Mouse (Mus musculus) neural tube, embryonic 15.5 days (tissue): ENCODE data around the gene Lrrc8b. TPM values are rescaled to one million over a fixed set of nuclear protein-coding genes. Genes with fewer than 3 reads are reported as not detected.

Source experiments
- ATAC-seq: fragments of 200-750 bp; cut with Nextera tagmentation; 2 replicates; pipeline ENCODE4 v1.8.0; 2017; ENCODE audit warnings: mild to moderate bottlenecking, moderate TSS enrichment, moderate library complexity; ENCODE audit not compliant: low FRiP score
- H3K27ac ChIP-seq: fragments of 300-500 bp; sonication (generic); replicated peaks from 2 replicates; pipeline ENCODE4 v1.5.1; 2015; ENCODE audit warnings: mild to moderate bottlenecking, inconsistent platforms
- H3K27me3 ChIP-seq: fragments of 300-500 bp; sonication (generic); replicated peaks from 2 replicates; pipeline ENCODE4 v1.6.1; 2015; ENCODE audit warnings: inconsistent platforms
- H3K36me3 ChIP-seq: fragments of 300-500 bp; sonication (generic); 2 replicates; pipeline ENCODE4 v1.6.1; 2015; ENCODE audit warnings: inconsistent platforms
- H3K4me1 ChIP-seq: fragments of 300-500 bp; sonication (generic); 2 replicates; pipeline ENCODE4 v1.6.1; 2015; ENCODE audit warnings: inconsistent platforms
- H3K4me2 ChIP-seq: fragments of 300-500 bp; sonication (generic); 2 replicates; pipeline ENCODE4 v1.6.1; 2015; ENCODE audit warnings: inconsistent platforms, mild to moderate bottlenecking, moderate library complexity
- H3K4me3 ChIP-seq: fragments of 300-500 bp; sonication (generic); replicated peaks from 2 replicates; pipeline ENCODE4 v1.5.1; 2015; ENCODE audit warnings: mild to moderate bottlenecking, inconsistent platforms
- H3K9ac ChIP-seq: fragments of 300-500 bp; sonication (generic); replicated peaks from 2 replicates; pipeline ENCODE4 v1.6.1; 2015; ENCODE audit warnings: mild to moderate bottlenecking, inconsistent platforms
- H3K9me3 ChIP-seq: fragments of 300-500 bp; sonication (generic); replicated peaks from 2 replicates; pipeline ENCODE4 v1.6.1; 2016; ENCODE audit warnings: inconsistent platforms
- WGBS: fragments of 180-500 bp; shearing (Covaris S2); methylation state at CpG from one replicate; pipeline ENCODE4 v1.1.7; 2015; ENCODE audit warnings: mixed read lengths; 5-methylcytosine and 5-hydroxymethylcytosine counted together
- polyA plus RNA-seq: library from polyadenylated mRNA; unstranded; fragments of >200 nt; fragmentation: Nextera tagmentation; extraction: Ambion mirVana; gene quantifications from 2 replicates; pipeline ENCODE4 v1.2.1, GENCODE M21; 2015

The Lrrc8b gene
- 11.6 and 13.8 TPM in 2 replicates for polyA plus RNA-seq

DNA sequence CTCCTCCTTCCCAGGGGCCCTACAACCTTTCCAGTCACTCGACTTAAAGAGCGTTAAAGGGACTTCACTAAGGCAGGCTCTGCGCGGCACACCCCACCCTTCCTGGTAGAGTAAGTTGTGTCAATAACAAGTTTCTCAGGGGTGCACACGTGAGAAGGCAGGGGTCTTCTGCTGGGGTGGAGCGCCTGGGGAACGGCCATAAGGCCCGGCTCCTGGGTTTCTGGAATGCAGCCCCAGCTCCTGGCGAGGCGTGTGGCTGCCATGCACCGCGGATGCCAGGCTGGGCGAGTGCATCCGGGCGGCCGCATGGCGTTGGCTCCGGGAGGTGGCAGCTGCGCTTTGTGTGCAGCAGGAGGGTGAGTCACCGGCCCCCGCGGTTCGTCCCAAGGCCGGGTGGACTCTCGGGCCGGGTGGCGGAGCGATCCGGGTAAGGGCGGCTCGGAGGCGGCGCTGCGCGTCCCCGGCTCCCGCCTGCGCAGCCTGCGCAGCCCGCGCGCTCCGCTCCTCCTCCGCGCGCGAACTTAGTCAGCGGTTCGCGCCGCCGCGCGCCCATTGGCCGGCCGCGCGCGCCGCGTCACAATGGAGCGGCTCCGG lies at the start of gene Lrrc8b:
Gene Lrrc8b (plus strand): TSS at position 578 of the 594 bp plus-strand sequence.
- Histone ChIP-seq H3K4me2 (peak within 1 kb of the TSS; percentile 94), H3K27me3 (no peaks in the 10 kb centered on the region), H3K36me3 (peaks cover 7% of the 10 kb centered on the region; the same call in 1 of the 2 replicates), H3K9me3 (0 out of 2 replicates have a peak, but pooled peaks cover 2% of the 10 kb centered on the region), H3K27ac (peak within 1 kb of the TSS; percentile 89), H3K4me1 (peaks cover 23% of the 10 kb centered on the region), H3K4me3 (peak within 1 kb of the TSS; percentile 89), H3K9ac (peak within 1 kb of the TSS; percentile 96)
- under 1% methylated on average over 41 of the region's 63 CpGs for WGBS
- peak; percentile 96 for ATAC-seq

DNA sequence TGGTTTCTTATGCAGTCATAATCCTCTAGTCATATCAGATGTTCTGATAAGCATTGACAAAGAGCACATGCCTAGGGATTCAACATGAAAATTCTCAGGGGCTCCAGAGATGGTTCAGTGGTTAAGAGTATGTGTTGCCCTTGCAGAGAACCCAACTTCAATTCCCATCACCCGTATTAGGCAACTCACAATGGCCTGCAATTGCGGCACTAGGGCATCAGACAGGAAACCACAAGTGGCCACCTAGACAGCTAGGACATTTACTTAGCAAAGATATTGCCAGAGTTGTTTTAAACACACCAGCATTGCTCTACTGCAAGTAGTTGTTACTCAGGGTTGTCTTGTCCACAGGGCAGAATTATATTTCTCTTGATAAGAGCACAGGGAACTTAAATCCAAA lies 34.1 kb upstream of the Lrrc8b start:
- Histone ChIP-seq H3K4me1 (no peaks in the 10 kb centered on the region), H3K27ac (no peak overlapping the region), H3K27me3 (no peaks in the 10 kb centered on the region), H3K36me3 (no peaks in the 10 kb centered on the region), H3K9me3 (no peaks in the 10 kb centered on the region), H3K4me3 (no peak overlapping the region), H3K4me2 (no peak overlapping the region), H3K9ac (no peak overlapping the region)
- 86% methylated on average over 2 of the region's 2 CpGs for WGBS
- no peak for ATAC-seq

DNA sequence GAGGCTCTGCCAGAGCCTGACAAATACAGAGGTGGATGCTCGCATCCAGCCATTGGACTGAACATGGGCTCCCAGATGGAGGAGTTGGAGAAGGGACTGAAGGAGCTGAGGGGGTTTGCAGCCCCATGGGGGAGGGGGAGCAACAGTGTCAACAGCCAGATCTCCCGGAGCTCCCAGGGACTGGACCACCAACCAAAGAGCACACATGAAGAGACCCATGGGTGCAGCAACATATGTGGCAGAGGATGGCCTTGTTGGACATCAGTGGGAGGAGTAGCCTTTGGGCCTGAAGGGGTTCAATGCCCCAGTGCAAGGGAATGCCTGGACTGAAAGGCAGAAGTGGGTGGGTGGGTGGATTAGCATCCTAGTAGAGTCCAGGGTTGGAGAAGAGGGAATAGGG lies 25.2 kb upstream of the Lrrc8b start:
- Histone ChIP-seq H3K27me3 (no peaks in the 10 kb centered on the region), H3K4me3 (no peak overlapping the region), H3K9ac (no peak overlapping the region), H3K4me2 (no peak overlapping the region), H3K4me1 (no peaks in the 10 kb centered on the region), H3K9me3 (peaks cover 6% of the 10 kb centered on the region), H3K36me3 (no peaks in the 10 kb centered on the region), H3K27ac (no peak overlapping the region)
- 95% methylated on average over 2 of the region's 2 CpGs for WGBS
- ATAC-seq: no peak

DNA sequence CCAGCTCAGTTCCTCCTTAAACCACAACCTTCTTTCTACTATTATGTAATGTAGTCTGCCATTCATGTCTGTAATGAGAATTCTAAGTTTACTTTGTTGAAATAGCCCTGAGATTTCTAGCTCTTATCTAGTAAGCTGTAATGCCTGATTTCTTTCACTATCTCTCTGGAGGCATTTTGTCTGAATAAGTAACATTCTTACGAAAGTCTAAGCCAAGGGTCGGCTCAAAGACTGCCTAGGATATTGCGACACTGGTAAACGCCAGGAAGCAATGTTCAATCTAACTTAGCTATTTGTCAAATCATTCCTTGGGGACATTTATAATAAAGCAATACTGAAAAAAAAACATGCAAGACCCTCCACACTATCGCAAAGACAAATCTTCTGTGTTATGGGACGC lies 21.8 kb upstream of the Lrrc8b start:
- no peak for ATAC-seq
- H3K9ac ChIP-seq: no peak overlapping the region
- H3K27ac ChIP-seq: no peak overlapping the region
- H3K4me2 ChIP-seq: no peak overlapping the region
- no peaks in the 10 kb centered on the region for H3K27me3 ChIP-seq
- no peaks in the 10 kb centered on the region for H3K36me3 ChIP-seq
- H3K4me1 ChIP-seq: no peaks in the 10 kb centered on the region
- WGBS: 97% methylated on average over 6 of the region's 6 CpGs
- H3K9me3 ChIP-seq: peaks cover 6% of the 10 kb centered on the region
- no peak overlapping the region for H3K4me3 ChIP-seq

DNA sequence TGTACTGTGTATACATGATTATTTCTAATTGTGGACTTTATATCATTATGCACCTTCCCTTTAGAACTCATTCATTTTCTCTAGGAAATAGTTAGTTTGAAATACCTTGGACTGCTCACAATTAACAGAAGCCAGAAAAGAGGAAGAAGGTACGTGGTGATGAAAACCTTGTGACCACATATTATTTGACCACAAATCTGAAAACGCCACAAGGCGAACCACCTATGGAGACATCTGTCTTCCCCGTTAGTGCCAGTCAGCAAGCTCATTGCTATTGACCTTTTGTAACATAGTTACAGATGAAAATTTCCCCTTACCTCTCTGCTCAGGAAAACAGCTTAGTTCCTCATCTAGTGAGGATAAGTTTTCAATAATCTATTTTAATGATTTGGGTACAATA lies 20.4 kb upstream of the Lrrc8b start:
- 95% methylated on average over 4 of the region's 4 CpGs for WGBS
- no peak overlapping the region for H3K9ac ChIP-seq
- peaks cover 6% of the 10 kb centered on the region for H3K9me3 ChIP-seq
- H3K36me3 ChIP-seq: no peaks in the 10 kb centered on the region
- H3K27ac ChIP-seq: no peak overlapping the region
- H3K4me2 ChIP-seq: no peak overlapping the region
- no peak overlapping the region for H3K4me3 ChIP-seq
- ATAC-seq: no peak
- H3K4me1 ChIP-seq: peaks cover 6% of the 10 kb centered on the region
- no peaks in the 10 kb centered on the region for H3K27me3 ChIP-seq

DNA sequence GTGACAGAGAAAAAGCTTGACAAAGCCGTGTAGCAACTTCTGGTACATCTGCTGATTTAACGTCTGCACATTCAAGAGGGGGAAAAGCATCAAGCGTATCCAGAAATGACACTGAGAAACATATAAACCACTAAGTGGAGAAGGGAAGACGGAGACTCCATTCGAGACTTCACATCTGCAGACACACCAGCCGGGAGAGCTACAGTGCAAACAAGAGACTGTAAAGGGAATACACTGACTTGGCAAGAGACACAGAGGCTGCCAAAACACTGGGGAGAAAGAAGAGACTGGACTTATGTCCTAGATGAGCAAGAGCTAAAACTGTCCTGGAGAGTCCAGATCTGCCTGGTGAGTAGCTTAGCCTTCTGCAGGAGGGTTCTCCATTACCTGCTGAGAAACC lies 16.6 kb upstream of the Lrrc8b start:
- no peaks in the 10 kb centered on the region for H3K27me3 ChIP-seq
- ATAC-seq: no peak
- no peak overlapping the region for H3K9ac ChIP-seq

DNA sequence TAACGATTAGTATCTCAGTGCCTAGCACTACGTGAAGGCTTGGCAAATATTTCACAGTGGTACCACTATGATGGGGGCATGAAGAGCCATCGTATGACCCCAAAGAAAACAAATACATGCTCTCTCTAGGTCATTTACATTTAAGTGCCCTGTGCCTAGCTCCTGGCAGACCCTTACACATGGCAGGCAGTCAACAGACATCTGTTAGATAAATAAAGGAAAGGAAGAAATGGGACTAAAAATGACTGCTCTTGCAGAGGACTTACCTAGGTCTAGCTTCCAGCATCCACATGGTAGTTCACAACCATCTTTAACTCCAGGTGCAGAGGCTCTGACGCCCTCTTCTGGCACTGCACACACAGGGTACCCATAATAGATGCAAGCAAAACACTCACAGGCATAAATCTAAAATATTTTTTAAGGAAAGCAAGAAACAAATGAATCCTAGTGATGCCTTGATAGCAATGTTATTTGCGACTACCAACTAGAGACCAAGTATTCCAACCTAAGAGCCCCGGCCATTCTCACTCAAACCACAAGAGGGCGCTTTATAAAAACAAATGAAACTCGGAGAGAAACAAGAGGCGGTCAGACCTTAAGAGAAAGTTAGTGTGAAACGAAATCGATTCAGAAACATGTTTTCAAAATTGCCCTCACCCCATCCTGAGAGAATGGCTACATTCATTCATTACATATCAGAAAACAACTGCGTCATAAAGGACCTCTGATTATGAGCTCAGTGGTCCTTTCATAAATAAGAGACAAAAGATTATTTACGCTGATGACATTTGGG lies 15.7 kb upstream of the Lrrc8b start:
- Histone ChIP-seq H3K36me3 (no peaks in the 10 kb centered on the region), H3K9ac (0 out of 2 replicates have a peak overlapping the region, but pooled peaks have one; percentile 11), H3K4me1 (peaks cover 17% of the 10 kb centered on the region), H3K27me3 (no peaks in the 10 kb centered on the region), H3K4me2 (peak overlapping the region; percentile 62), H3K9me3 (no peaks in the 10 kb centered on the region), H3K27ac (peak overlapping the region; percentile 62), H3K4me3 (peak overlapping the region; percentile 32)
- WGBS: 19% methylated on average over 13 of the region's 13 CpGs
- ATAC-seq: peak; percentile 67

More for the DNA sequence above, 16.6 kb upstream of the Lrrc8b start:
- no peaks in the 10 kb centered on the region for H3K36me3 ChIP-seq
- peaks cover 17% of the 10 kb centered on the region for H3K4me1 ChIP-seq
- WGBS: 75% methylated on average over 6 of the region's 6 CpGs
- no peak overlapping the region for H3K27ac ChIP-seq
- no peak overlapping the region for H3K4me3 ChIP-seq
- H3K9me3 ChIP-seq: 0 out of 2 replicates have a peak, but pooled peaks cover 1% of the 10 kb centered on the region
- no peak overlapping the region for H3K4me2 ChIP-seq

DNA sequence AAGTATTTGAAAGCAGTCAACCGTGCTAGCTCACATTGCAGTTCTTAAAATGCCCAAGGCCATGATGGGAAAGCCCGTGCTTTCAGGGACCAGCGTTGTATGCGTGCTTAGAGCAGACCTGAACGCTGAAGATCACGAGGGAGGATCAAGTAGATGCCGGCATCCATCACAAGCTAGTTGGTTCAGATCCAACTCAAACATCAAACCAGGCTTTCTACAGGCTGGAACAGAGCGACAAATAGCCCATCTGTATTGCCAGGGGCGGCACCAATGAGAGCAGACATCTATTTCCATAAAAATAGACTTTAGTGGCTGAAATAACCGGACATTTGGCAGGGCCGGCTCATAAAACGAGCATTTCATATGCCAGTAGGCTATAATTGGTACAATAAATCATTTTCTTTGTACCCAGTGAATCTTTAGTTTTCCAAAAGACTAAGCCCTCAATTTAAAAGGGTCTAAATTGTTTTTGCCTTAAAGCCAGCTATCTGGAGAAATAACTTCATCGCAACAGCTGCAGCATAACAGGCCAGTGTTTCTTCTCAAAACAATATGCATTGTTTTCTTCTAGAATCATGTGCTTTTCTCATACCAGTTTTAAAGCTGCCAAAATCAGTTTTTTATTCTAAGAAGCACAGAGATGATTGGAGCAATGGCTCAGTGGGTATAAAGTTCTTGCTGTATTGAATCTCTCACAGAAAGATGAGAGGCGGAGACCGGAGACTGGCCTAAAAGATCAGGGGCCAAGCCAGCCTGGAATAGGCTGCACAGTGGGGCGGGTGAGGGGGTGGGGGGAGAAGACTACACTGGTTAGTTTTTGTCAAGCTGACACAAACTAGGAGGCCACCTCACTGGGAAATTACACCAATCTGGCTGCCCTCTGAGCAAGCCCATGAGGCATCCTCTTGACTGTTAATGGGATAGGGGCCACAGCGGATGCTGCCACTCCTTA lies 14.9 kb upstream of the Lrrc8b start:
- H3K27ac ChIP-seq: peak overlapping the region; percentile 62
- ATAC-seq: peak; percentile 66

DNA sequence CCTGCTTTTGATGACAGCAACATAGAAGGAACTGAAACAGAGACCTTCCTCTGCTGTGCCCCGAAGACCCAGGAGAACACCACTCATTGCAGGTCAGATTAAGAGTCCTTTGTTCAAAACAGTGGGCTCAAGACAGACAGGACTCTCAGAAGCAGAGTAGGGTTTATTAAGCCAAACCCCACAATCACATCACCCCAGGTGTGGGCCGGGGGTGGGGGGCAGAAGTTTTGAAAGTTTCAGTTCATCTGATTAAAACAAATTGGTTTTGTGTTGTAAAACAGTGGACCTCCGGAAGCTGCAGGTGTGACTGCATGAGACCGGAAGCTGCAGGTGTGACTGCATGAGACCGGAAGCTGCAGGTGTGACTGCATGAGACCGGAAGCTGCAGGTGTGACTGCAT lies 14.0 kb upstream of the Lrrc8b start:
- Histone ChIP-seq H3K9me3 (no peaks in the 10 kb centered on the region), H3K4me1 (peaks cover 17% of the 10 kb centered on the region), H3K4me2 (no peak overlapping the region), H3K36me3 (no peaks in the 10 kb centered on the region), H3K9ac (no peak overlapping the region), H3K27ac (no peak overlapping the region), H3K27me3 (no peaks in the 10 kb centered on the region), H3K4me3 (no peak overlapping the region)
- WGBS: 94% methylated on average over 6 of the region's 6 CpGs
- no peak for ATAC-seq

More for the DNA sequence above, 14.9 kb upstream of the Lrrc8b start:
- Histone ChIP-seq H3K9ac (0 out of 2 replicates have a peak overlapping the region, but pooled peaks have one; percentile 11), H3K4me2 (peak overlapping the region; percentile 62), H3K4me3 (peak overlapping the region; percentile 32), H3K4me1 (peaks cover 17% of the 10 kb centered on the region), H3K27me3 (no peaks in the 10 kb centered on the region), H3K9me3 (no peaks in the 10 kb centered on the region), H3K36me3 (no peaks in the 10 kb centered on the region)
- WGBS: 15% methylated on average over 17 of the region's 17 CpGs

DNA sequence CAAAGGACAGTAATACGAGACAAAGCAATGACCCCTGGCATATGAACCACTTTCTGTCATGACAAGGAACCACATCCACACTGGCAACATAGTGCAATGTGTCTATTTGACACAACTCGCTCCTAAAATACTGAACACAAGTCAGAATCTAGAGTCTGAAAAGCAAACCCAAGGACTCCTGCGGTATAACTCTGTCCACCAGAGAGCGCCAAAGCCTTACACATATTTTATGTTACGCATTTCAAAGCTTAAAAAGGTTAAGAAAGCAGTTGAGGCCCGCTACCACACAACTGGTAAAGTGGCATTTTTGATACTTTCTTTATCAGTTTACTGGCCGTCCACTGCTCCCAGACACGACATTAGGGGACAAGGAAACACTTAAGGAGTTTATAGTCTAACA lies 10.6 kb upstream of the Lrrc8b start:
- Histone ChIP-seq H3K27me3 (no peaks in the 10 kb centered on the region), H3K4me1 (peaks cover 12% of the 10 kb centered on the region), H3K9me3 (no peaks in the 10 kb centered on the region), H3K36me3 (no peaks in the 10 kb centered on the region), H3K27ac (no peak overlapping the region), H3K4me2 (no peak overlapping the region), H3K9ac (no peak overlapping the region), H3K4me3 (no peak overlapping the region)
- ATAC-seq: no peak
- 12% methylated on average over 8 of the region's 8 CpGs for WGBS

DNA sequence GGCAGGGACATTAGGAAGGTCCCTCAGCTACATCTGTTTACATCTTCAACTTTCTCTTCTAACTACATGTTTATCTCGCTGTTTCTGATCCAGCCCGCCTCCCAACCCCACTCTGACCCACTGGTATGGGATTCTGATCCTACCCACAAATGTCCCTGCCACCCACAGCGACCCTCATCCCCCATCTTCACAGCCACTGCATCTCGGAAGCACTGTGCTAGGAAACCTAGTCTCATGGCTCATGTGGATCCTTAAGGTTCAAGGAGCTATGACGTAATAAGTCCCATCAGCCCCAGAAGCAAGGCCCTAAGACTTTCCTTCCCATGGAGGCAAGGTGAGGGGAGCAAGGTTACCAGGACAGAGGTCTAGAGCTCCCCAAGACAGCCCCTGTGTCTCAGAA lies 7.9 kb upstream of the Lrrc8b start:
- 91% methylated on average over 5 of the region's 5 CpGs for WGBS
- Histone ChIP-seq H3K4me2 (no peak overlapping the region), H3K9ac (no peak overlapping the region), H3K9me3 (no peaks in the 10 kb centered on the region), H3K4me3 (no peak overlapping the region), H3K27me3 (no peaks in the 10 kb centered on the region), H3K36me3 (no peaks in the 10 kb centered on the region), H3K27ac (no peak overlapping the region), H3K4me1 (no peaks in the 10 kb centered on the region)
- ATAC-seq: no peak
